9 mouse cellular contexts compared by ENCODE assay signal in the genomic region with DNA sequence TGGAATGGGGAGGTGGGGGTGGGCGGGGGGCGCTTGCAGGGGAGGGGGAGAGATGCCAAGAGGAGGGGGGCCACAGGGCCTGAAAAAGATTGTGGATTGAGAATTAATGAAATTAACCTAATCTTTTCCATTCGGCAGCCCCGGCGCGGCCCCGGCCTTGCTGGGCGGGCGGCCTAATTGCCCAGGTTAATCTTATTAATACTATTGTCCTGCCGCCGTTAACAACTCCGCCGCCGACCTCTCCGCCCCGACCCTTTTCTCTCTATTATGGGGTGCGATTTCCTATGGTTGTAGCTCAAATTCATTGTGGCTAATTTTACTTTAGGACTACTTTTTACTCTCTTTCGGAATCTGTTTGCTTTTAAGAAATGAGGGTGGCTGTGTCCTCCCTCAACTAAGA. TPM values are rescaled to one million over a fixed set of nuclear protein-coding genes. Genes with fewer than 3 reads are reported as not detected.
DNase-seq lines count a peak whose midpoint lies in the region; ATAC-seq and TF ChIP-seq lines count a peak whose summit lies in the region.
"Had no signal": no experiment of that assay in that cellular context is flagged by ENCODE, and none has a peak within 500 bp of the region (broad histone marks: within the 10 kb centered on the region; RNA-seq: fewer than 3 reads in every experiment).

No protein-coding gene starts in this region.

- no peak for TF ChIP-seq POLR2A in thymus, adult 2 months (IDR thresholded peaks at IDR 0.05; ENCODE audit: control insufficient read depth, extremely low read depth, insufficient read depth, low read length, poor library complexity)

- DNase-seq in kidney, adult 11 months: no peak
- no peak for DNase-seq in thymus, adult 2 months
- DNase-seq in urinary bladder, postnatal 10 days (ENCODE audit: low spot score): no peak

- peaks cover 19% of the 10 kb centered on the region; the same call in 1 of the 2 replicates for H3K4me1 ChIP-seq in kidney, embryonic 16.5 days (ENCODE audit: insufficient read depth, low read length)
- peaks cover 45% of the 10 kb centered on the region for H3K4me1 ChIP-seq in forebrain, embryonic 13.5 days
- H3K4me1 ChIP-seq in limb, embryonic 12.5 days (replicated peaks): peaks cover 46% of the 10 kb centered on the region
- peaks cover 14% of the 10 kb centered on the region for H3K4me1 ChIP-seq in neural tube, embryonic 14.5 days (ENCODE audit: control insufficient read depth, insufficient read depth, low read length)
- no peaks in the 10 kb centered on the region for H3K4me1 ChIP-seq in thymus, adult 2 months (replicated peaks; ENCODE audit: control insufficient read depth, insufficient read depth, low read length)

- under 1% methylated on average over 17 of the region's 18 CpGs for WGBS in kidney, embryonic 16.5 days
- WGBS in forebrain, embryonic 13.5 days: 0% methylated on average over 16 of the region's 18 CpGs
- WGBS in limb, embryonic 12.5 days: under 1% methylated on average over 17 of the region's 18 CpGs
- 0% methylated on average over 17 of the region's 18 CpGs for WGBS in neural tube, embryonic 14.5 days
- 6% methylated on average over 17 of the region's 18 CpGs for WGBS in thymus, adult 2 months

- ATAC-seq in kidney, embryonic 16.5 days (ENCODE audit: low FRiP score, low TSS enrichment): no peak
- ATAC-seq in forebrain, embryonic 13.5 days: no peak
- ATAC-seq in limb, embryonic 12.5 days (ENCODE audit: insufficient number of reproducible peaks, insufficient read depth, low FRiP score, low TSS enrichment, low read depth): no peak
- ATAC-seq in neural tube, embryonic 14.5 days (ENCODE audit: low read depth): no peak
- no peak for ATAC-seq in erythroid progenitor cell, adult 5-6 weeks (replicated peaks; ENCODE audit: low FRiP score, poor library complexity, severe bottlenecking)

- no peaks in the 10 kb centered on the region for H3K36me3 ChIP-seq in kidney, embryonic 16.5 days (ENCODE audit: insufficient read depth, low read length)
- no peaks in the 10 kb centered on the region for H3K36me3 ChIP-seq in forebrain, embryonic 13.5 days (ENCODE audit: poor library complexity, severe bottlenecking)
- H3K36me3 ChIP-seq in limb, embryonic 12.5 days: no peaks in the 10 kb centered on the region
- H3K36me3 ChIP-seq in neural tube, embryonic 14.5 days (ENCODE audit: control insufficient read depth, insufficient read depth, low read length): no peaks in the 10 kb centered on the region
- H3K36me3 ChIP-seq in thymus, adult 2 months (ENCODE audit: control insufficient read depth, insufficient read depth, low read length): no peaks in the 10 kb centered on the region

- H3K9me3 ChIP-seq in kidney, embryonic 16.5 days (ENCODE audit: low read length): no peaks in the 10 kb centered on the region
- H3K9me3 ChIP-seq in forebrain, embryonic 13.5 days (replicated peaks): no peaks in the 10 kb centered on the region
- H3K9me3 ChIP-seq in limb, embryonic 12.5 days: no peaks in the 10 kb centered on the region
- no peaks in the 10 kb centered on the region for H3K9me3 ChIP-seq in neural tube, embryonic 14.5 days (ENCODE audit: control insufficient read depth, low read length)

- H3K4me3 ChIP-seq in kidney, embryonic 16.5 days (ENCODE audit: low read length): peak overlapping the region; percentile 63
- H3K4me3 ChIP-seq in forebrain, embryonic 13.5 days: peak overlapping the region; percentile 48
- H3K4me3 ChIP-seq in limb, embryonic 12.5 days (replicated peaks): peak overlapping the region; percentile 69
- H3K4me3 ChIP-seq in neural tube, embryonic 14.5 days (ENCODE audit: low read depth, low read length): peak overlapping the region; percentile 27; the same call in 1 of the 2 replicates
- H3K4me3 ChIP-seq in thymus, adult 2 months (ENCODE audit: control insufficient read depth, insufficient read depth, low read length): no peak overlapping the region

- no peak overlapping the region for H3K9ac ChIP-seq in kidney, embryonic 16.5 days (replicated peaks; ENCODE audit: low read length)
- no peak overlapping the region; the same call in 1 of the 2 replicates for H3K9ac ChIP-seq in forebrain, embryonic 13.5 days
- H3K9ac ChIP-seq in limb, embryonic 12.5 days (replicated peaks): peak overlapping the region; percentile 65
- no peak overlapping the region for H3K9ac ChIP-seq in neural tube, embryonic 14.5 days (replicated peaks; ENCODE audit: low read depth, low read length)

- H3K27me3 ChIP-seq in kidney, embryonic 16.5 days (ENCODE audit: insufficient read depth, low read length): peaks cover 95% of the 10 kb centered on the region
- H3K27me3 ChIP-seq in forebrain, embryonic 13.5 days: peaks cover 99% of the 10 kb centered on the region
- H3K27me3 ChIP-seq in limb, embryonic 12.5 days: peaks cover 86% of the 10 kb centered on the region
- peaks cover 36% of the 10 kb centered on the region for H3K27me3 ChIP-seq in neural tube, embryonic 14.5 days (ENCODE audit: control insufficient read depth, insufficient read depth, low read length)
- peaks cover 16% of the 10 kb centered on the region for H3K27me3 ChIP-seq in thymus, adult 2 months (ENCODE audit: control insufficient read depth, insufficient read depth, low read length)

- peak overlapping the region; percentile 95 for H3K4me2 ChIP-seq in kidney, embryonic 16.5 days (replicated peaks; ENCODE audit: low read depth, low read length)
- H3K4me2 ChIP-seq in forebrain, embryonic 13.5 days: peak overlapping the region; percentile 81
- H3K4me2 ChIP-seq in limb, embryonic 12.5 days: peak overlapping the region; percentile 89
- H3K4me2 ChIP-seq in neural tube, embryonic 14.5 days (ENCODE audit: low read depth, low read length): peak overlapping the region; percentile 55; the same call in 1 of the 2 replicates

- H3K27ac ChIP-seq in kidney, embryonic 16.5 days (ENCODE audit: low read length): no peak overlapping the region
- no peak overlapping the region for H3K27ac ChIP-seq in forebrain, embryonic 13.5 days
- peak overlapping the region; percentile 88 for H3K27ac ChIP-seq in limb, embryonic 12.5 days
- H3K27ac ChIP-seq in neural tube, embryonic 14.5 days (ENCODE audit: low read depth, low read length): no peak overlapping the region
- no peak overlapping the region for H3K27ac ChIP-seq in thymus, adult 2 months (ENCODE audit: control insufficient read depth, insufficient read depth, low read length)

- no peak for TF ChIP-seq CTCF in thymus, adult 2 months (IDR thresholded peaks at IDR 0.05; ENCODE audit: borderline replicate concordance, control insufficient read depth, extremely low read depth, insufficient read depth, low read length, poor library complexity)

RNA-seq across cellular contexts. Expression of a gene that starts 0.4 kb away (rescaled TPM):
- polyA plus RNA-seq in kidney, embryonic 16.5 days (2015; fragmentation: Nextera tagmentation; extraction: Ambion mirVana): not detected in 2 replicates
- polyA plus RNA-seq in forebrain, embryonic 13.5 days (2015; fragmentation: Nextera tagmentation; extraction: Ambion mirVana): 0.42 TPM in 1 of 2 replicates, not detected in the other
- 29.0 and 32.3 TPM in 2 replicates for polyA plus RNA-seq in limb, embryonic 12.5 days (2016; fragmentation: Nextera tagmentation; extraction: Ambion mirVana)
- not detected in 2 replicates for polyA plus RNA-seq in neural tube, embryonic 14.5 days (2014; fragmentation: Nextera tagmentation; extraction: Ambion mirVana)
- total RNA-seq in erythroid progenitor cell, adult 5-6 weeks (2015; ENCODE audit: low replicate concordance): not detected in 2 replicates
- total RNA-seq in erythroid progenitor cell, adult 5-6 weeks (2017; ENCODE audit: low replicate concordance): not detected in 2 replicates
- 0.77 and 1.5 TPM in 2 replicates for polyA plus RNA-seq in thymus, adult 2 months (2012; rRNA removed)
- total RNA-seq: gastrocnemius, adult 8-10 months had no signal

Comparison
In these comparisons a context has a peak if more than half of its experiments do, and no peak if none do; other contexts are left out.
1. RNA of a gene that starts 0.4 kb away (polyA plus RNA-seq): 29.0 to 32.3 TPM in limb, embryonic 12.5 days; 0.77 to 1.5 TPM in thymus, adult 2 months, not detected in neural tube, embryonic 14.5 days, 0.42 TPM in forebrain, embryonic 13.5 days and not detected in kidney, embryonic 16.5 days; every median in the first group is over 10 times any median in the second.
2. Peak in every context shown above with its lines, with median percentiles within 50 percentile points of each other: H3K4me2 ChIP-seq.